Mouse (Mus musculus): ENCODE measurements around the gene Sugct. TPM values are rescaled to one million over a fixed set of nuclear protein-coding genes. Genes with fewer than 3 reads are reported as not detected.

The Sugct gene
- polyA plus RNA-seq, 1 experiment from 2014 or later, result 5.1 TPM

DNA sequence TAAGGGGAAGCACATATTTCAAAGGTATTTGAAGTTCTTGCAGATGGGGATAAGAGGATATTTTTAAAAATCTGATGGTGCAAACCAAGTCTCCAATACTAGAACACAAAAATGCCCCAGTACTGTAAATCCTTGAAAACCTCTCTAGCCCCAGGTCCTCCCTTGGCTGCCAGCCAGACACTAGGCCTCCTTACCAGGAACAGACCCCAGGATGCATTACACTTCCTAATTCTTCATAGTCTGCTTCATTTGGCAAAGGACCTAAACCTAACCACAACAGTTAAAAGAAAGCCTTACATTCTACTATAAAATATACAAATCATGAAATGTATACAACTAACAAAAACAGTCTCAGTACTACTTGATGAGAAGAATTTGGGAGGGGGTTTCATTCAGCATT lies 609.2 kb downstream of the Sugct start:
- no peaks in the 10 kb centered on the region for H3K9me3 ChIP-seq
- H3K27ac ChIP-seq (replicated peaks), result no peak overlapping the region
- H3K4me2 ChIP-seq, result no peak overlapping the region
- peaks cover 15% of the 10 kb centered on the region for H3K4me1 ChIP-seq
- no peak for ATAC-seq (ENCODE audit: extremely low read depth, insufficient number of reproducible peaks, low FRiP score, low TSS enrichment)
- no peaks in the 10 kb centered on the region for H3K36me3 ChIP-seq
- H3K4me3 ChIP-seq, result no peak overlapping the region
- no peaks in the 10 kb centered on the region for H3K27me3 ChIP-seq (replicated peaks)
- H3K9ac ChIP-seq, result no peak overlapping the region

DNA sequence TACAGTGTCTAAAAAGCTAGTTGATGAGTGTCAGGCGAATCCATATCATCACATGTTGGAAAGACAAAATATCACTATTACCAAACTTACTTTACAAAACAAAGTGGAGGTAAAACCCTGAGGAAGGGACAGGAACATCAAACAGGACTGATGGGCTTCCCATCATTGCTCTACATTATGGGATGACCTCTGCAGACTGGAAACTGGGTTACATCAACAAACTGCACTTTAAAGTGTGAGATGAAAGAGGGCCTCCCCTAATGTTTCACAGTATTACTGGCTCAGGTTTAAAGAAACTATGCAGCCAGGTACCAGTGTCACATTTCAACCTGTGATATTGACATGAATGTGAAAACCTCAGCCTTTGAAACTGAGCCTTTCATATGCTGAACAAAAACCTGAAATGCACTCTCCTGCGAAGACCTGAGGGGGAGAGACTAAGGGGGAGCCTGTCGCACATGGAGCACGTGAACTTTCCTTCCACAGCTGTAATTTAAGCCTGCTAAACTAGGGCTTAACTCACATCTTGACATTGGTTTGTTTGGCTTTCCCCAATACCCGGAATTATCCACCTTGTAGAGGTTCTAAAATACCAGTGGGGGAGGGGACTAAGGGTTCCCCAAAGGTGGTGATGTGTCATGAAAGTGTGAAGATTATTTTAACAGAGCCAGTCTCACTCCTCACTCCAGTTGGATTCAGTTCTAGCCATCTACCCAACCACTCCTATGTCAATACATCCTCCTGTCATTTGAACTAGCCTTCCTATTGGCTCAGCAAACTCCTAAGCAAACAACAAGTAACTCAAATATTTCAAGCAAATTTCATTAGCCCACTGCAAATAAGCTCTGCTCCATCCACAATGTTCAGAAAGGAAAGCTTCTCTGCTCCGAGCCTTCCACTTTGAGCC lies 610.2 kb downstream of the Sugct start:
- no peak overlapping the region for H3K4me2 ChIP-seq
- H3K4me1 ChIP-seq, result peaks cover 15% of the 10 kb centered on the region
- ATAC-seq (ENCODE audit: extremely low read depth, insufficient number of reproducible peaks, low FRiP score, low TSS enrichment), result no peak
- WGBS, result 49% methylated on average over 6 of the region's 6 CpGs
- no peaks in the 10 kb centered on the region for H3K9me3 ChIP-seq
- no peaks in the 10 kb centered on the region for H3K27me3 ChIP-seq (replicated peaks)
- H3K9ac ChIP-seq, result no peak overlapping the region
- H3K4me3 ChIP-seq, result no peak overlapping the region
- H3K36me3 ChIP-seq, result no peaks in the 10 kb centered on the region
- H3K27ac ChIP-seq (replicated peaks), result no peak overlapping the region

DNA sequence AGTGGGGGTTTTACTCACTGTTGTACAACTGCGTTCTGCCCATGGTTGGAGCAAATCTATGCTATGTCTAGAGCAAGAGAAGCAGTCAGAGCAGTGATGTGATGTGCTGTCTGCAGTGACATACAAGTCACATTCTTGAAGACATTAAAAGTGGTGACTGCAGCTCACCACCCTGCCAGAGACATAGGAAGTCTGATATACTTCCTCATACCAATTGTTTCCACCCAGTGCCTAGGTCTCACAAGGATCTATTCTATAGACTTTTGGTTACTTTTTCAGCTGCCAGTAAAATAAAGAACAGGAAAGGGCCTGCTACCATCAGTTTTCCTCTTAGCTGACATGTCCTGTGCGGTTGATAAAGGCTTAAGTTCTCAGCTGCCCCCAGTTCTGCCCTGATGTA lies 613.7 kb downstream of the Sugct start:
- no peak overlapping the region for H3K27ac ChIP-seq (replicated peaks)
- no peaks in the 10 kb centered on the region for H3K36me3 ChIP-seq
- H3K4me2 ChIP-seq, result no peak overlapping the region
- WGBS, result 50% methylated on average over 2 of the region's 2 CpGs
- no peak overlapping the region for H3K4me3 ChIP-seq
- no peak overlapping the region for H3K9ac ChIP-seq
- H3K9me3 ChIP-seq, result no peaks in the 10 kb centered on the region
- H3K4me1 ChIP-seq, result peaks cover 14% of the 10 kb centered on the region
- H3K27me3 ChIP-seq (replicated peaks), result no peaks in the 10 kb centered on the region
- ATAC-seq (ENCODE audit: extremely low read depth, insufficient number of reproducible peaks, low FRiP score, low TSS enrichment), result no peak

DNA sequence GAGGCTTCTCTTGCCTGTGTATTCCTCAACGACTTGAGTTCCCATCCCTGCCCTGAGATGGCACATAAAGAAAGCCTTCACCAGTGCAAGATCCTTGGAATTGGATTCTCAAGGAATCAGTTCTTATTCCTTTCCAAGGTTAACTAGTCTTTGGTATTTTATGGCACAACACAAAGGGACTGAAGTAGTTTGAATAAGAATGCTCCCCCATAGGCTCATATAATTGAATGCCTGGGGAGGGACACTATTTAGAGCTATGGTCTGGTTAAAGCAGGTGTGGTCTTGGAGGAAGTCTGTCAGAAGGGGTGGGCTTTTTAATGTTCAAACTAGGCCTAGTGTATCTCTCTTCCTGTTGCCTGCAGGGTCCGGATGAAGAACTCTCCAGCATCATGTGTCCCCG lies 629.8 kb downstream of the Sugct start:
- ATAC-seq (ENCODE audit: extremely low read depth, insufficient number of reproducible peaks, low FRiP score, low TSS enrichment), result no peak
- no peaks in the 10 kb centered on the region for H3K4me1 ChIP-seq
- no peaks in the 10 kb centered on the region for H3K9me3 ChIP-seq
- WGBS, result 73% methylated on average over 3 of the region's 3 CpGs
- no peak overlapping the region for H3K27ac ChIP-seq (replicated peaks)
- H3K9ac ChIP-seq, result no peak overlapping the region
- H3K4me3 ChIP-seq, result no peak overlapping the region
- no peaks in the 10 kb centered on the region for H3K27me3 ChIP-seq (replicated peaks)
- no peaks in the 10 kb centered on the region for H3K36me3 ChIP-seq
- no peak overlapping the region for H3K4me2 ChIP-seq

DNA sequence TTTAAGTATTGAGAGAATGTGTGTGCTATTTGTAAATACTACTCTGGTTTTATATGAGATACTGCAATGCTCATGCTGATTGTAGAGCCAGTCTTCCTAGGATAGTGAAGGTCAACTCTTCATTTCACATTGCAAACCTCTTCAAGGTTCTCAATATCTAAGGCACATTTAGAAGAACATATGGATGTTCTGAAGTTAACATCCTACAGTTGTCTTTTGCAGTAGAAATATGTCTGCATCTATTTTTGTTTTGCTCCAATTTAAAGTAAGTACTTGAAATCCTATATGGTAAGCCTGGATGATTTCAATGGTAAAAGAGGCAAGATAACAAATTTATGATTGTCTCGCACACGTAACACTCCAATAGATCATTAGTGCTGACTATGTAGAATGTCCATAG lies 638.7 kb downstream of the Sugct start:
- Histone ChIP-seq H3K27ac (replicated peaks) (no peak overlapping the region), H3K4me3 (no peak overlapping the region), H3K4me1 (no peaks in the 10 kb centered on the region), H3K9me3 (no peaks in the 10 kb centered on the region), H3K27me3 (replicated peaks) (no peaks in the 10 kb centered on the region), H3K4me2 (no peak overlapping the region), H3K9ac (no peak overlapping the region), H3K36me3 (no peaks in the 10 kb centered on the region)
- no peak for ATAC-seq (ENCODE audit: extremely low read depth, insufficient number of reproducible peaks, low FRiP score, low TSS enrichment)
- WGBS, result 81% methylated on average over 2 of the region's 2 CpGs

DNA sequence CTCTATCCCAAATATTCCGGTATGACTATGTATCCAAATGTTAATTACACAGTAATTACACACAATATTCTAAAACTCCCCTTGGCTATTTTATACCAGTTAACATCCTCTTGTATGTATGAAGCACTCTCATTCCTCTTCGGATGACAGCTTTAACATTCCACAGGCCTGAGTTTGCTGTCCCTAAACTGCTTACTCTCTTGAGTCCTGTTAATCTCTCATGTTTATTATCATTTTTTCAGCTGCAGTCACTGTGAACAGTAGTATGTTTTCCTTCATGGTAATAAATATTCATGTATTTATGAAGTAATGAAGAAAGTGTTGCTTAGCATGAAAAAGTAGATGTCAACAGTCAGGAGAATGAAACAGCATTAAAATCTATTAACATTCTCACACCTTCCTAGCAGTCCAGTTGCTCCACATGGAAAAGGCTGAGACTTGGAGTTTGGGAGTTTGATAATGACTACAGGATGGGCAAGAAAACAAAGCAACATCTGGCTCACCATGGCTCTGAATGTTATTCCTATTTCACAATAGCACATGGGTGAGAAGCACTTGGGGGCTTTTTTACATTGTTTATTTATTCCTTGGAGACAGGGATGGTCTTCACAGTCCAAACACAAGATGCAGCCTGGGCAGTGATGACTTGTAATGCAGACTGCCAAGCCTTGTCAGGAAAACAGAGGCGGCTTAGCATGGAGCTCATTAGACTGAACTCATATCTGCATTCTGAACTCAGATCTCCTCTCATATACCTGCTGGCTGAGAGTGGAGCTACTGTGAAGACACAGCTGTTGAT lies 651.7 kb downstream of the Sugct start:
- Histone ChIP-seq H3K27me3 (replicated peaks) (no peaks in the 10 kb centered on the region), H3K4me1 (no peaks in the 10 kb centered on the region), H3K9ac (no peak overlapping the region), H3K9me3 (no peaks in the 10 kb centered on the region), H3K36me3 (no peaks in the 10 kb centered on the region), H3K27ac (replicated peaks) (no peak overlapping the region), H3K4me2 (no peak overlapping the region), H3K4me3 (no peak overlapping the region)
- no peak for ATAC-seq (ENCODE audit: extremely low read depth, insufficient number of reproducible peaks, low FRiP score, low TSS enrichment)
- 74% methylated on average over 3 of the region's 3 CpGs for WGBS

DNA sequence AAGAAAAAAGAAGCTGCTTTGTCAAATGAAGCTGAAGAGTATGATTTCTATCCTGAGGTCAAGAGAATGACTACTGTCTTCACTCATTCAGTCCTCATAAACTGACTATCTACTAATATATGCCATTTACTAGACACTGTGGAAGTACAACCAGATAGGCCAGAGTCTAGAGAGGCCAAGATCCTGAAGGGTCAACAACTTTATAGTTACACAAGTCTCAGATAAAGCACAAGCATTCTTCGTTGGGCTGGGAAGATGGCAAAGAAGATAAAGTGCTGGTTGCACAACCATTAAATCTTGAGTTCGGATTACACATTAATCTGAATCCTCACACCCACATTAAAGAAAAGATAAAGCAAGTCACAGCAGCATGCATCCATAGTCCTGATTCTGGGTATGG lies 653.0 kb downstream of the Sugct start:
- Histone ChIP-seq H3K4me3 (no peak overlapping the region), H3K4me1 (no peaks in the 10 kb centered on the region), H3K9ac (no peak overlapping the region), H3K27ac (replicated peaks) (no peak overlapping the region), H3K27me3 (replicated peaks) (no peaks in the 10 kb centered on the region), H3K4me2 (no peak overlapping the region), H3K9me3 (no peaks in the 10 kb centered on the region), H3K36me3 (no peaks in the 10 kb centered on the region)
- WGBS, result 56% methylated on average over 2 of the region's 2 CpGs
- no peak for ATAC-seq (ENCODE audit: extremely low read depth, insufficient number of reproducible peaks, low FRiP score, low TSS enrichment)

DNA sequence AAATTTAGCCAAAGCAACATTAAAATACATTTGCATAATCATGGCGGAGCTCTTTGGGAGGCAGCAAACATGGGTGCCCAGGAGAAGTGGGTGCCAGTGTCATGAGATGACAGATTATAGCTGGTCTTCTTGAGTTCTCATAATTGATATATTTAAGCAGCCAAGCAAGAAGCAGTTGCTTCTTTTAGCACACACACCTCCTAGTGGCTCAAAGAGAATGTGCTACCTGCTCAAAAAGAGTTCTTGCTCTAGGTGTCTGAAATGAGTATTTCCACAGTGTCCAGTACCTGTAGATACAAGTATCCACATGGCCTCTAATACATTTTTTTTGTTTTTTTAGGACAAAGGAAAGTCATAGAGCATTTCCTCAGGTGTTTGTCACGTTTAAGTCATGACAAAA lies 655.6 kb downstream of the Sugct start:
- WGBS, result 58% methylated on average over 2 of the region's 2 CpGs
- H3K9ac ChIP-seq, result no peak overlapping the region
- no peaks in the 10 kb centered on the region for H3K4me1 ChIP-seq
- H3K4me2 ChIP-seq, result no peak overlapping the region
- no peak for ATAC-seq (ENCODE audit: extremely low read depth, insufficient number of reproducible peaks, low FRiP score, low TSS enrichment)
- no peaks in the 10 kb centered on the region for H3K36me3 ChIP-seq
- no peak overlapping the region for H3K4me3 ChIP-seq
- H3K27me3 ChIP-seq (replicated peaks), result no peaks in the 10 kb centered on the region
- H3K9me3 ChIP-seq, result no peaks in the 10 kb centered on the region
- H3K27ac ChIP-seq (replicated peaks), result no peak overlapping the region

DNA sequence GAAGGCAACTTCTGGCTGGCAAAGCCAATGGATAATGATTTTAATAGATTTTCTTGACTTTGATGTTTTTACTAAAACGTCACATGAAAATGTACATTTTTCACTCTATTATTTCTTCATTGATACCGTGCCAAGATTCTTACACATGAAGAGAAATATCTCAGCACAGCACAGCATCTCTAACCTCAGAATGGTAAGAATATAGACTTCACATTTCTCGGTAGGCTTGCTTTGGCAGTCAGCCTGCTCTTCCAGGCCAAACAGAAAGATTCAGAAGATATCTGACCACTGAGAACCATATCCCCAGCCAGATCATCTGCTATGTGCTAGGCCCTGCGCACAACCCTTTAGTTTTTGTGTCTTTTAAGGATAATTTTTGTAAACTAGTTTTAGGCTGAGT lies 657.0 kb downstream of the Sugct start:
- 68% methylated on average over 4 of the region's 4 CpGs for WGBS
- Histone ChIP-seq H3K4me3 (no peak overlapping the region), H3K9me3 (no peaks in the 10 kb centered on the region), H3K36me3 (no peaks in the 10 kb centered on the region), H3K27ac (replicated peaks) (no peak overlapping the region), H3K4me2 (no peak overlapping the region), H3K27me3 (replicated peaks) (no peaks in the 10 kb centered on the region), H3K9ac (no peak overlapping the region), H3K4me1 (no peaks in the 10 kb centered on the region)
- no peak for ATAC-seq (ENCODE audit: extremely low read depth, insufficient number of reproducible peaks, low FRiP score, low TSS enrichment)

DNA sequence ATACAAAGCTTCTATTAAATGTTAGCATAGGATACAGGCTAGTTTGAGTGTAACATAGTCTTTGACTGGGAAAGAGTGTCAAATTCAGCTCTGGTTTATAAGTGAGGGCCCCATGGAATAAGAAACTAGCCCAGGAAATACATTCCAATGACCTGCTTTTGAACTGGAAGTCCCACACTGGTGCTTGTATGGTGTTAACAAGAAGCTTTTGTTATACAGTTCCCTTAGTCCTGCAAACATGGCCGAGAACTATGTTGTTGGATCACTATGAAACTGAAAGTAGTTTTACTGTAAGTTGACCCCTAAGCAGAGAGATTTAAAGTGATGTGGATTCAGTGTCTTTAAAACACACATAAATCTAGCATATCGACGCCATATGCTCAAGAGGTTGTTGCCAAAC lies 657.5 kb downstream of the Sugct start:
- no peak overlapping the region for H3K4me3 ChIP-seq
- H3K9ac ChIP-seq, result no peak overlapping the region
- WGBS, result 86% methylated on average over 3 of the region's 3 CpGs
- no peaks in the 10 kb centered on the region for H3K4me1 ChIP-seq
- H3K9me3 ChIP-seq, result no peaks in the 10 kb centered on the region
- no peak overlapping the region for H3K27ac ChIP-seq (replicated peaks)
- no peaks in the 10 kb centered on the region for H3K36me3 ChIP-seq
- ATAC-seq (ENCODE audit: extremely low read depth, insufficient number of reproducible peaks, low FRiP score, low TSS enrichment), result no peak
- H3K4me2 ChIP-seq, result no peak overlapping the region
- no peaks in the 10 kb centered on the region for H3K27me3 ChIP-seq (replicated peaks)

DNA sequence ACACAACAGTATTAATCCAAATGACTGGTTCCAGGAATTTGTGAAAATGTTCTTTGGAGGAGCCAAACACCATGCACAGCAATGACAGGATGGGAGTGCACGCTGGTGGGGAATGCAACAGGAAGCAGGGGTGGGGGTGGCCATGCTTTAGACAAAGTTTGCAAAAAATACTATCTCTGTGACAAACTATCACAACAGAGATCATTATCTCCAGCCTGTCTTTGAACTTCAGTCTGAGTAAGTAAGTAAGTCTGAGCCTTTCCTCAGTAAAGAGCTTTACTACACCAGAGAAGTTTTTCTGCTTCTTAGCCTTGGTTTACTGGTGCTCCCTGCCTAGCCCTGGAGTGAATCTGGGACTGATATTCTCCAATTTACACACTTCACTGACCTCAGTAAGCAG lies 664.6 kb downstream of the Sugct start:
- no peaks in the 10 kb centered on the region for H3K36me3 ChIP-seq
- no peak overlapping the region for H3K9ac ChIP-seq
- no peaks in the 10 kb centered on the region for H3K9me3 ChIP-seq
- WGBS, result 62% methylated on average over 1 of the region's 1 CpGs
- no peak overlapping the region for H3K4me3 ChIP-seq
- no peaks in the 10 kb centered on the region for H3K4me1 ChIP-seq
- no peaks in the 10 kb centered on the region for H3K27me3 ChIP-seq (replicated peaks)
- no peak for ATAC-seq (ENCODE audit: extremely low read depth, insufficient number of reproducible peaks, low FRiP score, low TSS enrichment)
- no peak overlapping the region for H3K27ac ChIP-seq (replicated peaks)
- H3K4me2 ChIP-seq, result no peak overlapping the region

DNA sequence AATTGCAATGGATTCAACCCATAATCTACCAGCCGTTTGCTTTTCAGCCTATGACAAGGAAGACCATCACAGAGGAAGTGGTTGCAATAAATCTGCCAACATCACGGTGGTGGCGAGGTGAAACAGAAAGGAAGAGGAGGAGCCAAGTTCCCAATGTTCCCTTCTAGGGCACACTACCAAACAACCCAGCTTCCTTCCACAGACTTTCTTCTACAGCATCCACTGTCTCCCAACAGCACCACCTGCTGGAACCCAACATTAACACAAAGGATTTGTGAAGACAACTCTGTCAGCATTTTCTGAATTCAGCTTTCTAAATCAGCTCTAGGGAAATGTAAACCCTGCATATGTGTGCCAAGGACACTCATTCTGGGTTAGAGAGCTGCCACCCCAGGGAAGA lies 666.8 kb downstream of the Sugct start:
- 44% methylated on average over 3 of the region's 3 CpGs for WGBS
- Histone ChIP-seq H3K4me1 (no peaks in the 10 kb centered on the region), H3K27ac (replicated peaks) (no peak overlapping the region), H3K4me3 (no peak overlapping the region), H3K4me2 (no peak overlapping the region), H3K9ac (no peak overlapping the region), H3K9me3 (no peaks in the 10 kb centered on the region), H3K27me3 (replicated peaks) (no peaks in the 10 kb centered on the region), H3K36me3 (no peaks in the 10 kb centered on the region)
- no peak for ATAC-seq (ENCODE audit: extremely low read depth, insufficient number of reproducible peaks, low FRiP score, low TSS enrichment)
